In genomic region chr11:101196175-101196574, GRCm38 (mm10) we compare ENCODE assay signal across 13 mouse cellular contexts. TPM values are rescaled to one million over a fixed set of nuclear protein-coding genes. Genes with fewer than 3 reads are reported as not detected.
"Had no signal": no experiment of that assay in that cellular context is flagged by ENCODE, and none has a peak within 500 bp of the region (broad histone marks: within the 10 kb centered on the region; RNA-seq: fewer than 3 reads in every experiment).

No protein-coding gene starts in this region.

- ATAC-seq: lung, postnatal 0 days had no signal

- DNase-seq: kidney, adult 8-10 months; kidney, postnatal 25 days; lung, adult 2 months; lung, postnatal 36 days; midbrain, embryonic 14.5 days; retina, postnatal 1 day; right cerebral cortex, postnatal 4 days; spleen, adult 18-20 months; thymus, adult 18-20 months had no signal

RNA-seq across cellular contexts. Expression of gene Ccr10, which starts 20.9 kb away (rescaled TPM):
- total RNA-seq: neutrophil, adult 5-6 weeks had no signal
- polyA plus RNA-seq: limb, embryonic 10.5 days; midbrain, embryonic 14.5 days had no signal

RNA-seq across cellular contexts. Expression of gene Cntnap1, which starts 25.9 kb away (rescaled TPM):
- total RNA-seq: neutrophil, adult 5-6 weeks had no signal

RNA-seq across cellular contexts. Expression of gene Tubg2, which starts 40.5 kb away (rescaled TPM):
- total RNA-seq: megakaryocyte, adult 5-6 weeks had no signal
